Mouse (Mus musculus): ENCODE results near the gene Ube2j2. TPM values are rescaled to one million over a fixed set of nuclear protein-coding genes. Genes with fewer than 3 reads are reported as not detected.
A peak's percentile ranks its signal among the peaks of the same experiment; 100 is the strongest.

The Ube2j2 gene
- polyA plus RNA-seq, 1 experiment from 2014 or later = 123 TPM

DNA sequence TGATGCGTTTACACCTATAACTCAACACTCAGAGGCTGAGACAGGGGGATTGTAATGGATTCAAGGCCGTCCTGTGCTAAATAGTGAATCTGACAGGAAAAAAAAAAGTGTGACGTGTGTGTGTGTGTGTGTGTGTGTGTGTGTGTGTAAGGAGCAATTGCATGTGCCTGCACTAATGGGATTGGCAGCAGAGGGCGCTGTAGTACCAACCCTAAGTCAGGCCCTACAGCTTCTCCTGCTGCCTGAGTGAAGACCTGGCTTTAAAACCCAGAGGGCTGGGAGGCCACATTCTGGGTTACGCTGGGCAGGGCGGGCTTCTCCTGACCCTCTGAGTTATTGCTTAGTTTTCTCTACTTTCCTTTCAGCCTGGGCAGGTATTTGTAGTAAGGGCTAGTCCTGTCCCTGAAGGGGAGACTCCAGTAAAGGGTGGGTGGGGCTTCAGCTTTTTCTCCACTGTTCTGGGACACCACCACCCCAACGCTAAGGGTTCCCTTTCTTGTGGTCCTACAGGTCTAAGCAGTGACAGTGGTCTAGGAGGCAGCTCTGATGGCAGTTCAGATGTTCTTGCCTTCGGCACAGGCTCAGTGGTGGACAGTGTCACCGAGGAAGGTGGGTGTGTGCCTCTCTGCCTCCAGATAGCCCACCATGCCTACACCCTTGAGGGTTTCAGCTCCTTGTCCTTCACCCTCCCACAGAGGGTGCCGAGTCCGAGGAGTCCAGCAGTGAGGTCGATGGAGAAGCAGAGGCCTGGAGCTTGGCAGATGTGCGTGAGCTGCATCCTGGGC, 39.1 kb upstream of the Ube2j2 start:
- Histone ChIP-seq H3K4me3 (ENCODE audit: low read depth, low read length) (no peak overlapping the region), H3K27me3 (replicated peaks; ENCODE audit: control insufficient read depth, insufficient read depth, low read length) (no peaks in the 10 kb centered on the region), H3K4me2 (no peak overlapping the region), H3K9me3 (ENCODE audit: control insufficient read depth, low read length) (no peaks in the 10 kb centered on the region), H3K36me3 (ENCODE audit: control insufficient read depth, insufficient read depth, low read length) (peaks cover 31% of the 10 kb centered on the region), H3K27ac (ENCODE audit: low read depth, low read length) (no peak overlapping the region), H3K4me1 (replicated peaks; ENCODE audit: control insufficient read depth, insufficient read depth, low read length) (no peaks in the 10 kb centered on the region), H3K9ac (ENCODE audit: low read depth, low read length) (no peak overlapping the region)
- 84% methylated on average over 13 of the region's 13 CpGs for WGBS
- DNase-seq (ENCODE audit: low spot score) (no peak), ATAC-seq (replicated peaks; ENCODE audit: low FRiP score) (no peak)

DNA sequence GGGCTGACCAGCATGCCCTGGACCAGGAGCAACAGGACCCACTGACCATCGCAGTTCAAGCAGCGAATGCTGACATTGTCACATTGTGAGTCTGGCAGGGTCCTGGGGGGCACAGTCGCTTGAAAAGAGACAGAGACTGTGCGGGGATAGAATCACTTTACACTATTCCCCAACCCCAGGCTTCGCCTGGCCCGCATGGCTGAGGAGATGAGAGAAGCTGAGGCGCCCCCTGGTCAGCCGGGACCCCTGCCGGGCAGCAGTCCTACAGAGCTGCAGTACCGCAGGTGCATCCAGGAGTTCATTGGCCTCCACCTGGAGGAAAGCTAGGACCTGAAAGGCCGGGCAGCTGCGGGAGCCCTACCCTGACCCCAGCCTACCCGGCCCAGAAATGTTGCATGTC, 38.0 kb upstream of the Ube2j2 start:
- H3K4me3 ChIP-seq (ENCODE audit: low read depth, low read length) = no peak overlapping the region
- H3K9me3 ChIP-seq (ENCODE audit: control insufficient read depth, low read length) = no peaks in the 10 kb centered on the region
- no peak overlapping the region for H3K9ac ChIP-seq (ENCODE audit: low read depth, low read length)
- 87% methylated on average over 13 of the region's 13 CpGs for WGBS
- ATAC-seq (replicated peaks; ENCODE audit: low FRiP score) (no peak), DNase-seq (ENCODE audit: low spot score) (no peak)
- no peak overlapping the region for H3K4me2 ChIP-seq
- peaks cover 23% of the 10 kb centered on the region for H3K36me3 ChIP-seq (ENCODE audit: control insufficient read depth, insufficient read depth, low read length)
- no peaks in the 10 kb centered on the region for H3K27me3 ChIP-seq (replicated peaks; ENCODE audit: control insufficient read depth, insufficient read depth, low read length)
- no peak overlapping the region for H3K27ac ChIP-seq (ENCODE audit: low read depth, low read length)
- no peaks in the 10 kb centered on the region for H3K4me1 ChIP-seq (replicated peaks; ENCODE audit: control insufficient read depth, insufficient read depth, low read length)

DNA sequence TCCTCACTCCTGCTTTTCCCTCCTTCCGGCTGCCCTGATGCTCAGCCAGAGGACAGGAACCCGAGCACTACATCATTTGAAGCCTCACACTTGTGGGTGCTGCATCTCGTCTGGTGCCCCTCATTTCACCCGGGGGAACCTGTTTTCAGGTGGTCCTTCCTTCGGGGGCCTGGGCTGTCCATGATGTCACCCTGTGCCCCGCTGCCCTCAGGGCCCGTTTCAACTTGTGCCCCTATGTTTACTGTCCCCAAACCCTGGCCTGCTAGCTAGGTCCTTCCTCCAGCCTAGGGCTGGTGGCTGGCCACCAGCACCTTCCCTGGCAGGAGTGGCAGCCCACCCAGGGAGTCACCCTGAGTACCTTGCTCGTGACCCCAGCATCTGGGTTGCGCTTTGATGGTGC, 37.5 kb upstream of the Ube2j2 start:
- H3K27me3 ChIP-seq (replicated peaks; ENCODE audit: control insufficient read depth, insufficient read depth, low read length) = no peaks in the 10 kb centered on the region
- H3K4me1 ChIP-seq (replicated peaks; ENCODE audit: control insufficient read depth, insufficient read depth, low read length) = no peaks in the 10 kb centered on the region
- H3K9me3 ChIP-seq (ENCODE audit: control insufficient read depth, low read length) = no peaks in the 10 kb centered on the region
- no peak overlapping the region for H3K9ac ChIP-seq (ENCODE audit: low read depth, low read length)
- peaks cover 20% of the 10 kb centered on the region for H3K36me3 ChIP-seq (ENCODE audit: control insufficient read depth, insufficient read depth, low read length)
- H3K4me2 ChIP-seq = no peak overlapping the region
- ATAC-seq (replicated peaks; ENCODE audit: low FRiP score) (no peak), DNase-seq (ENCODE audit: low spot score) (no peak)
- no peak overlapping the region for H3K4me3 ChIP-seq (ENCODE audit: low read depth, low read length)
- no peak overlapping the region for H3K27ac ChIP-seq (ENCODE audit: low read depth, low read length)
- 85% methylated on average over 9 of the region's 9 CpGs for WGBS

DNA sequence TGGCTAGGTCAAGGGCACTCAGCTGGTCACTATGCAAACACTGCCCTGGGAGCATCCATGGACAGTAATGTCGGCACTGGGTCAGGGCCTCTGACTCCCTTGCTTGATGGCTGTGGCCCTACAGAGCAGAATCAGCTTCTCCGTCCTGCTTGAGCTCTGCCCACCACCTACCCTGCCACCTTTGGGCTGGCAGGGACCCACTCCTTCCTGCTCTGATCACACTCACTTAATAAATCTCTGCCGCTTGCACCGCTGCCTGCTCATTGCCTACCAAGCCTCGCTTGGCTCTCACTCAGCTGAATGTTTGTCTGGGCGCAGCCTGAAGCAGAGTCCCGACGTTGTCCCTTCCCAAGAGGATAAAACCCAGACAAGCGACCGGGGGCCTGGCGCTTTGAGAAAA, 36.6 kb upstream of the Ube2j2 start:
- H3K4me1 ChIP-seq (replicated peaks; ENCODE audit: control insufficient read depth, insufficient read depth, low read length) = no peaks in the 10 kb centered on the region
- 79% methylated on average over 11 of the region's 11 CpGs for WGBS
- H3K9ac ChIP-seq (ENCODE audit: low read depth, low read length) = no peak overlapping the region
- H3K4me3 ChIP-seq (ENCODE audit: low read depth, low read length) = no peak overlapping the region
- no peak overlapping the region for H3K4me2 ChIP-seq
- DNase-seq (ENCODE audit: low spot score) (no peak), ATAC-seq (replicated peaks; ENCODE audit: low FRiP score) (no peak)
- no peaks in the 10 kb centered on the region for H3K27me3 ChIP-seq (replicated peaks; ENCODE audit: control insufficient read depth, insufficient read depth, low read length)
- no peak overlapping the region for H3K27ac ChIP-seq (ENCODE audit: low read depth, low read length)
- no peaks in the 10 kb centered on the region for H3K9me3 ChIP-seq (ENCODE audit: control insufficient read depth, low read length)
- peaks cover 18% of the 10 kb centered on the region for H3K36me3 ChIP-seq (ENCODE audit: control insufficient read depth, insufficient read depth, low read length)

DNA sequence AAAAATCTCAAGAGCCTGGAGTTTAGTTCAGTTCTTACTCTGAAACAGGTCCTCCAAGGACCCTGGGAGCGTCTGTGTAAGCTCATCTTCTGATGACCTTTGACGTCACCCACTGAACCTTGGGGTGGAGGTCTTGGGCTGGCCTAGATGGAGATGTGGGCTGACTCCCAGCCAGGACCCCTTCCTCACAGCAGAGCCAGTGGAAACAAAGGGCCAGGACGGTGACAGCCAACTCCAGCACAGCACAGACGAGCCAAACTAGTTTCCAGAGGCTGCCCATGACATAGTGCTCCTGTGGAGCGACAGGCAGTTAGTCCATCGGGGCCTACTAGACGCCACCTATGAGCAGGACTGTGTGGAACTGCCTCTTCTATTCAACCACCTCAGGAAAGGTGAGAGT, 35.4 kb upstream of the Ube2j2 start:
- H3K4me1 ChIP-seq (replicated peaks; ENCODE audit: control insufficient read depth, insufficient read depth, low read length) = no peaks in the 10 kb centered on the region
- DNase-seq (ENCODE audit: low spot score) (no peak), ATAC-seq (replicated peaks; ENCODE audit: low FRiP score) (no peak)
- H3K9me3 ChIP-seq (ENCODE audit: control insufficient read depth, low read length) = no peaks in the 10 kb centered on the region
- H3K9ac ChIP-seq (ENCODE audit: low read depth, low read length) = no peak overlapping the region
- peaks cover 9% of the 10 kb centered on the region; the same call in 1 of the 2 replicates for H3K36me3 ChIP-seq (ENCODE audit: control insufficient read depth, insufficient read depth, low read length)
- no peak overlapping the region for H3K27ac ChIP-seq (ENCODE audit: low read depth, low read length)
- no peak overlapping the region for H3K4me2 ChIP-seq
- no peaks in the 10 kb centered on the region for H3K27me3 ChIP-seq (replicated peaks; ENCODE audit: control insufficient read depth, insufficient read depth, low read length)
- WGBS = 75% methylated on average over 7 of the region's 7 CpGs
- H3K4me3 ChIP-seq (ENCODE audit: low read depth, low read length) = no peak overlapping the region

DNA sequence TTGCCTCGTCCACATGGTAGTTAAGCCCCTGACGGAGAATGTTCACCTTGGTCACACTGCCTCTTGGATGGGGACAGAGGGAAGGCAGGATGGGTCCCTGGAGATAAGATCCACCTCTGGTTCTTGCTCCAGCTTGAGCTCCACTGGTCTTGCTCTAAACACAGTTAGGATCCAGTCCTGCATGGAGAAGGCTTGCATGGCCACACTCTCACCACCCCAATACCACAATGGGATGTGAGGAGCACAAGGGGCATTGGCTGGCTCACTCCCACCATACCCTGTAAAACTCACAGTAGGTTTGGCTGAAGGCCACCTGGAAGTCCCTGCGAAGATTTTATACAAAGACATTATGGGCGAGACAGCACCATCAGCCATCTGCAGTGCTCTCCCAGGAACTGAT, 34.9 kb upstream of the Ube2j2 start:
- Histone ChIP-seq H3K9me3 (ENCODE audit: control insufficient read depth, low read length) (no peaks in the 10 kb centered on the region), H3K36me3 (ENCODE audit: control insufficient read depth, insufficient read depth, low read length) (peaks cover 4% of the 10 kb centered on the region; the same call in 1 of the 2 replicates), H3K4me3 (ENCODE audit: low read depth, low read length) (no peak overlapping the region), H3K27ac (ENCODE audit: low read depth, low read length) (no peak overlapping the region), H3K4me1 (replicated peaks; ENCODE audit: control insufficient read depth, insufficient read depth, low read length) (no peaks in the 10 kb centered on the region), H3K27me3 (replicated peaks; ENCODE audit: control insufficient read depth, insufficient read depth, low read length) (no peaks in the 10 kb centered on the region), H3K9ac (ENCODE audit: low read depth, low read length) (no peak overlapping the region), H3K4me2 (no peak overlapping the region)
- ATAC-seq (replicated peaks; ENCODE audit: low FRiP score) = no peak
- 91% methylated on average over 4 of the region's 4 CpGs for WGBS
- DNase-seq (ENCODE audit: low spot score) = no peak

DNA sequence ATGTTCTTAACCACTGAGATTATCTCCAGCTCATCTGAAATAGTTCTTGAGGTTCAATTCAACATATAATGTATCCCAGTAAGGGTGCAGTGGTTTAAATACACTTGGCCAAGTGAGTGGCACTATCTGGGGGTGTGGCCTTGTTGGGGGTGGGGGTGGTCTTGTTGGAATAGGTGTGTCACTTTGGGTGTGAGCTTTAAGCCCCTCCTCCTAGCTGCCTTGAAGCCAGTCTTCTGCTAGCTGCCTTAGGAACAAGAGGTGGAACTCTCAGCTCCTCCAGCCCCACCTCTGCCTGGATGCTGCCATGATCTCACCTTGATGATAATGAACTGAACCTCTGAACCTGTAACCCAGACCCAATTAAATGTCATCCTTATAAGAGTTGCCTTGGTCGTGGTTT, 11.6 kb upstream of the Ube2j2 start:
- ATAC-seq (replicated peaks; ENCODE audit: low FRiP score) = no peak
- WGBS = 74% methylated on average over 1 of the region's 1 CpGs
- no peak overlapping the region for H3K9ac ChIP-seq (ENCODE audit: low read depth, low read length)
- H3K27me3 ChIP-seq (replicated peaks; ENCODE audit: control insufficient read depth, insufficient read depth, low read length) = no peaks in the 10 kb centered on the region
- no peaks in the 10 kb centered on the region for H3K9me3 ChIP-seq (ENCODE audit: control insufficient read depth, low read length)
- DNase-seq (ENCODE audit: low spot score) = no peak
- H3K4me3 ChIP-seq (ENCODE audit: low read depth, low read length) = no peak overlapping the region
- no peak overlapping the region for H3K4me2 ChIP-seq
- no peaks in the 10 kb centered on the region for H3K4me1 ChIP-seq (replicated peaks; ENCODE audit: control insufficient read depth, insufficient read depth, low read length)
- H3K36me3 ChIP-seq (ENCODE audit: control insufficient read depth, insufficient read depth, low read length) = no peaks in the 10 kb centered on the region
- H3K27ac ChIP-seq (ENCODE audit: low read depth, low read length) = no peak overlapping the region

DNA sequence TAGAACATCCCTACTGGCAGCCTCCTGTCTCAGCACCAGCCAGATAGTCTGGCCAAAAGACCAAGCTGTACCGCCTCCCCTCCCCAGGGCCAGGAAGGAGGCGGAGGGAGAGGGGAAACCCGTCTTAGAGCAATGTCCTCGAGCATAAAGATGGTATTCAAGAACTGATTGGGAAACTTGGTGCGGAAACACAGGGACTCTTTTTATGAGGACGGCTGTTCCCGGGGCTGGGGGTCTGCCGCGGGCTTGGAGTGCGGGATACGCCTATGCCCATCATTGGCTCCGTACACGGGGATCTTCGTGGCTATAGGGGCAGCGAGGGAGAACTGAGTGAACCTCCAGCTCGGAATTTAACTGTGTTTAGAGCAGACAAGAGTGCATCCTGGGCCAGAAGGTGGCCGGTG, 580 bp upstream of the Ube2j2 start:
- Histone ChIP-seq H3K27me3 (replicated peaks; ENCODE audit: control insufficient read depth, insufficient read depth, low read length) (no peaks in the 10 kb centered on the region), H3K9ac (ENCODE audit: low read depth, low read length) (peak overlapping the region; percentile 90), H3K9me3 (ENCODE audit: control insufficient read depth, low read length) (no peaks in the 10 kb centered on the region), H3K36me3 (ENCODE audit: control insufficient read depth, insufficient read depth, low read length) (peaks cover 10% of the 10 kb centered on the region; the same call in 1 of the 2 replicates), H3K4me3 (ENCODE audit: low read depth, low read length) (peak overlapping the region; percentile 94), H3K4me1 (replicated peaks; ENCODE audit: control insufficient read depth, insufficient read depth, low read length) (peaks cover 15% of the 10 kb centered on the region), H3K27ac (ENCODE audit: low read depth, low read length) (peak overlapping the region; percentile 59), H3K4me2 (peak overlapping the region; percentile 96)
- WGBS = 1% methylated on average over 17 of the region's 17 CpGs
- ATAC-seq (replicated peaks; ENCODE audit: low FRiP score) (peak; percentile 24), DNase-seq (ENCODE audit: low spot score) (no peak)

DNA sequence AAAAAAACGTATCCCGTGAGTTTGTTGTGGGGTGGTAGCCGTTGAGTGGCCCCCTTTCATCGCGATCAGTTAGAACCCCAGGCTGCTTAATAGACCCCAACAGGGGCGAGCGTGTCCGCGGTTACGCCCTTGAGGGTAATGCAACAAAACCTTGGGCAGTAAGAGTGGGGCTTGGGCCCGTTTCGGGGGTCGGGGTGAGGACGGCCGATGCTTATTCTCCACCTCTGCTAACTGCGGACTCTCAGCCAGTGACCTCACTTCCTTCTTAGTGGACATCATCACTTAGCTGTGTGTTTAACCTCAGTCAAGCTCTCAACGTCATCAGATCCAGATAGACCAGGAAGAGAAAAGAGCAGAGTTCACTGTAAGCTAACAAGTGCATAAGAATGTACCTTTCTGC, 640 bp downstream of the Ube2j2 start:
- peak overlapping the region; percentile 90 for H3K9ac ChIP-seq (ENCODE audit: low read depth, low read length)
- H3K4me3 ChIP-seq (ENCODE audit: low read depth, low read length) = peak overlapping the region; percentile 94
- no peak for DNase-seq (ENCODE audit: low spot score)
- H3K27me3 ChIP-seq (replicated peaks; ENCODE audit: control insufficient read depth, insufficient read depth, low read length) = no peaks in the 10 kb centered on the region
- H3K9me3 ChIP-seq (ENCODE audit: control insufficient read depth, low read length) = no peaks in the 10 kb centered on the region
- no peak; the same call in 1 of the 2 replicates for ATAC-seq (replicated peaks; ENCODE audit: low FRiP score)
- peaks cover 21% of the 10 kb centered on the region for H3K36me3 ChIP-seq (ENCODE audit: control insufficient read depth, insufficient read depth, low read length)
- peak overlapping the region; percentile 96 for H3K4me2 ChIP-seq
- H3K27ac ChIP-seq (ENCODE audit: low read depth, low read length) = peak overlapping the region; percentile 80
- peaks cover 15% of the 10 kb centered on the region for H3K4me1 ChIP-seq (replicated peaks; ENCODE audit: control insufficient read depth, insufficient read depth, low read length)
- whole genome bisulfite sequencing = under 1% methylated on average over 17 of the region's 17 CpGs

Measured in liver, embryonic 11.5 days (tissue).